Mouse (Mus musculus) intestine, postnatal 0 days (tissue): Measurements from ENCODE around the gene Wbp1l. TPM values are rescaled to one million over a fixed set of nuclear protein-coding genes. Genes with fewer than 3 reads are reported as not detected.

Experiments
- ATAC-seq: fragments of 200-750 bp; cut with Nextera tagmentation; 2 replicates; pipeline ENCODE4 v1.8.0; 2017; ENCODE audit warnings: mild to moderate bottlenecking, moderate TSS enrichment, moderate library complexity
- H3K27ac ChIP-seq: fragments of 300-500 bp; sonication (generic); 2 replicates; pipeline ENCODE4 v1.5.1; 2014; ENCODE audit warnings: mild to moderate bottlenecking, low read depth, low read length, moderate library complexity
- H3K27me3 ChIP-seq: fragments of 300-500 bp; sonication (generic); replicated peaks from 2 replicates; pipeline ENCODE4 v1.6.1; 2014; ENCODE audit warnings: low read length, mixed read lengths; ENCODE audit not compliant: control insufficient read depth, insufficient read depth
- H3K36me3 ChIP-seq: fragments of 300-500 bp; sonication (generic); 2 replicates; pipeline ENCODE4 v1.6.1; 2014; ENCODE audit warnings: mild to moderate bottlenecking, moderate library complexity; ENCODE audit not compliant: control insufficient read depth, insufficient read depth
- H3K4me1 ChIP-seq: fragments of 300-500 bp; sonication (generic); replicated peaks from 2 replicates; pipeline ENCODE4 v1.6.1; 2014; ENCODE audit warnings: antibody characterized with exemption, low read length, mixed read lengths; ENCODE audit not compliant: control insufficient read depth, insufficient read depth
- H3K4me2 ChIP-seq: fragments of 300-500 bp; sonication (generic); replicated peaks from 2 replicates; pipeline ENCODE4 v1.6.1; 2014; ENCODE audit warnings: low read depth, mild to moderate bottlenecking, moderate library complexity
- H3K4me3 ChIP-seq: fragments of 300-500 bp; sonication (generic); 2 replicates; pipeline ENCODE4 v1.5.1; 2014; ENCODE audit warnings: low read depth, low read length
- H3K9ac ChIP-seq: fragments of 300-500 bp; sonication (generic); 2 replicates; pipeline ENCODE4 v1.6.1; 2014; ENCODE audit warnings: mild to moderate bottlenecking, low read depth, low read length
- H3K9me3 ChIP-seq: fragments of 300-500 bp; sonication (generic); 2 replicates; pipeline ENCODE4 v1.6.1; 2016; ENCODE audit warnings: mixed run types; ENCODE audit not compliant: control insufficient read depth
- CTCF ChIP-seq: sonication (generic); IDR thresholded peaks from 2 replicates; pipeline ENCODE4 v1.5.1; 2016; ENCODE audit warnings: low read depth, mild to moderate bottlenecking, control low read depth, antibody characterized with exemption, moderate library complexity
- WGBS: fragments of 180-500 bp; shearing (Covaris S2); extraction: QIAGEN DNeasy Blood & Tissue Kit; methylation state at CpG from one replicate; pipeline ENCODE4 v1.1.7; 2014; 5-methylcytosine and 5-hydroxymethylcytosine counted together
- polyA plus RNA-seq: library from polyadenylated mRNA; unstranded; fragments of >200 nt; fragmentation: Nextera tagmentation; extraction: Ambion mirVana; gene quantifications from 2 replicates; pipeline ENCODE4 v1.2.1, GENCODE M21; 2015

Gene Wbp1l
- polyA plus RNA-seq, 1 experiment from 2014 or later: 33.1 TPM

- Histone ChIP-seq H3K4me3 (peak overlapping the region; percentile 58), H3K4me1 (no peaks in the 10 kb centered on the region), H3K27ac (no peak overlapping the region), H3K9ac (peak overlapping the region; percentile 42; the same call in 1 of the 2 replicates), H3K36me3 (no peaks in the 10 kb centered on the region), H3K4me2 (peak overlapping the region; percentile 94), H3K27me3 (no peaks in the 10 kb centered on the region), H3K9me3 (no peaks in the 10 kb centered on the region)
- no peak; the same call in 1 of the 2 replicates for ATAC-seq
- TF ChIP-seq CTCF: no peak
- 1% methylated on average over 17 of the region's 17 CpGs for WGBS
Measured at GRCm38 (mm10) chr19:46572548-46572947, 26.3 kb upstream of the Wbp1l start.

DNA sequence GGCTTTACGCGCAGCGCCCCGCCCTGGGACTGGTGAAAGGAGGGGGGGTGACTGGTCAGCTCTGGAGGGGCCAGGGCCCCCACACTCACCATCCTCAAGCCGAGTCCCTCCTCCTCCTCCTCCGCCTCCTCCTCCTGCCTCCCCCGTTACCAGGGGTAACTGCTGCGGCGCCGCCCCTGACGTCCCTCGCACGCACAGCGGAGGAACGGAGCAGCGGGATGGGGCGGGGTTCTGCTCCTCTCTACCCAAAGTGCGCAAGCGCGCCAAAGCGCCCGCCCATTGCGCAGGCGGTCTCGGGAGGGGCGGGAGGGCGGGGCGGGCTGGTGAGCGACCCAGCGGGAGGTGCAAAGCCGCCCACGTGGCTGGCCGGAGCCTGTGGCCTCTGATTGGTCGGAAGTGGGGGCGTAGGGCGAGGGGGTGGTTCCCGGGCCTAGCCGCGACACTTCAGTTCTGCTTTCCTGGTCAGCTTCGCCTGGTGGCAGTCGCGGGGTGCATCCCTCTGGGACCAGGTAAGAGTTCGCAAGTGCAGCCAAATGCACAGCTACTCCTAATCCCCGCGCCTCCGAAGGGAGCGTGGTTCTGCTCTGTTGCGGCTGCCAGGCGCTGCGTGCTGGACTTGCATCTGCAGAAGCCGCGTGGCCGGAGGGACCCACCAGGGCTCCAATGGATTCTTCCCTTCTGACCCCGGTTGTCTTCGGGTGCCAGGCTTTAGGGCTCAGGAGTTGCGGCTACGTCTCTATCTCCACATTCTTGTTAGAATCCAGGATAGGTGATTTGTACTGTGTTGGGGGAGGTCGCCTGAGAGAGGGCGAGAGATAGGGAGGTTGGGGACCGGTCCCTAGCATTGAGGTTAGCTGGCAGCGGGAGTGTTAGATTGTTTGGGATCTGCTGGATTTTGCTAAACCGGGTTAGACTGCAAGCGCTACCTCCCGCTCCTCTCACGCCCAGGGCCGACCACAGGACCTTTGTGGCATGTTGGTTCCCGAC is 25.6 kb upstream of the Wbp1l start, which contains the start of the genes Arl3 and Sfxn2:
TSS of gene Arl3 (minus strand) at position 248 of the 987 bp plus-strand sequence.
TSS of gene Sfxn2 (plus strand) at position 415 of the 987 bp plus-strand sequence.
- no peaks in the 10 kb centered on the region for H3K27me3 ChIP-seq
- peak within 1 kb of the TSS; percentile 58 for H3K4me3 ChIP-seq
- peak within 1 kb of the TSS; percentile 37; the same call in 1 of the 2 replicates for H3K27ac ChIP-seq
- H3K4me2 ChIP-seq: peak within 1 kb of the TSS; percentile 94
- H3K9ac ChIP-seq: peak within 1 kb of the TSS; percentile 43
- no peaks in the 10 kb centered on the region for H3K4me1 ChIP-seq
- peak; percentile 61 for TF ChIP-seq CTCF
- H3K9me3 ChIP-seq: no peaks in the 10 kb centered on the region
- 1% methylated on average over 66 of the region's 67 CpGs for WGBS
- no peaks in the 10 kb centered on the region for H3K36me3 ChIP-seq
- peak; percentile 98 for ATAC-seq

GRCm38 (mm10) chr19:46573990-46574389 is 24.9 kb upstream of the Wbp1l start:
- H3K4me2 ChIP-seq: peak overlapping the region; percentile 94
- H3K4me1 ChIP-seq: no peaks in the 10 kb centered on the region
- no peak overlapping the region for H3K27ac ChIP-seq
- 30% methylated on average over 6 of the region's 6 CpGs for WGBS
- 0 out of 2 replicates have a peak overlapping the region, but pooled peaks have one; percentile 43 for H3K9ac ChIP-seq
- peak overlapping the region; percentile 58 for H3K4me3 ChIP-seq
- ATAC-seq: no peak
- TF ChIP-seq CTCF: no peak
- H3K27me3 ChIP-seq: no peaks in the 10 kb centered on the region
- no peaks in the 10 kb centered on the region for H3K9me3 ChIP-seq
- H3K36me3 ChIP-seq: no peaks in the 10 kb centered on the region

GRCm38 (mm10) chr19:46575196-46575595 is 23.7 kb upstream of the Wbp1l start:
- Histone ChIP-seq H3K4me3 (no peak overlapping the region), H3K27ac (no peak overlapping the region), H3K9me3 (no peaks in the 10 kb centered on the region), H3K27me3 (no peaks in the 10 kb centered on the region), H3K9ac (no peak overlapping the region), H3K4me2 (peak overlapping the region; percentile 2; the same call in 1 of the 2 replicates), H3K36me3 (no peaks in the 10 kb centered on the region), H3K4me1 (no peaks in the 10 kb centered on the region)
- 28% methylated on average over 4 of the region's 4 CpGs for WGBS
- TF ChIP-seq CTCF: no peak
- ATAC-seq: no peak

DNA sequence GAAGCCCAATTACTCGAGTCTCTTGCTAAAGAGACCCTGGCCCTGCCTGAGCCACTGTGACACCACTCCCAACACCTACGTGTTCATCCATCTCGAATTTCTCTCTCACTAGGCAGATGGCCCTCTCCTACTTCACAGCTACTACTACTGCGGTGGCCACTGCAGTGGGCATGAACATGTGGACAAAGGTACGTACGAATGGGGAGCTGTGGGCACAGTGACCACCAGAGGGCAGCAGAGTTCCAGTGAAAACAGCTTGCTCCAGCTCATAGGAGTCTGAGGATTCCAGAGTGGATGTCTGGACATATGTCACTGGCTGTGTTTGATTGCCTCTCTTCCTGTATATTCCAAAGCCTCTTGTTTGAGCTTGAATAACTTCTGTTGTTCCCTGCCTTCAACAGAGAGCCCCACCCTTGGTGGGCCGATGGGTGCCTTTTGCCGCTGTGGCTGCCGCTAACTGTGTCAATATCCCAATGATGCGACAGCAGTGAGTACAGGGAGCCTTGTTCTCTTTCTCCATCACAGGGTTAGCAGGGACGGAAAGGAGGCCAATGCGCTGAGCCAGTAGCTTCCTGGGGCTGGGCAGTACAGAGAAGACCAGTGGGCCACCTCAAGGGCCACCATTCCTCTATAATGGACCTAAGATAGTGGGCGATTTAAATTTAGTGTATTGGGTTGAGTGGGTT is 10.9 kb upstream of the Wbp1l start:
- Histone ChIP-seq H3K4me1 (no peaks in the 10 kb centered on the region), H3K27me3 (no peaks in the 10 kb centered on the region), H3K27ac (no peak overlapping the region), H3K36me3 (peaks cover 22% of the 10 kb centered on the region), H3K9me3 (no peaks in the 10 kb centered on the region), H3K4me3 (no peak overlapping the region), H3K9ac (no peak overlapping the region), H3K4me2 (no peak overlapping the region)
- WGBS: 59% methylated on average over 13 of the region's 13 CpGs
- peak; percentile 98 for TF ChIP-seq CTCF
- ATAC-seq: peak; percentile 63; the same call in 1 of the 2 replicates

DNA sequence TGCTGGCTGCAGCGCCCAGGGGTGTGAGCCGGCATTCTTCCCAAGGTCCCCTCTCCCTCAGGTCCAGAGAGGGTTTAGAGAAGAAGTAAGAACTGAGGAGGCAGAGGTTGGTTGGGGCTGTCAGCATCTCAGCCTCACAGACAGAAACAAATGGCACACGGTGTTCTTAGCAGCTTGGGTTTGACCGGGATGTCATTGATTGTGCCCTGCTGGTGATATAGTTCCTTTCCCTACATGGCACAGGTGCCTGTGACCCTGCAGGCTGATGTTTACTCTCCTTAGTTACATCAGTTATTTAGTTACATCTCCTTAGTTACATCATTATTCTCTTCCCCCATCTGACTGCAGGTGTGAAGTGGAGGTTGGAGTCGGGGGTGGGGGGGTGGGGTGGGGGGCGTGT is 7.3 kb upstream of the Wbp1l start:
- Histone ChIP-seq H3K4me3 (no peak overlapping the region), H3K27me3 (no peaks in the 10 kb centered on the region), H3K9ac (no peak overlapping the region), H3K4me2 (no peak overlapping the region), H3K4me1 (no peaks in the 10 kb centered on the region), H3K36me3 (peaks cover 27% of the 10 kb centered on the region; the same call in 1 of the 2 replicates), H3K9me3 (no peaks in the 10 kb centered on the region), H3K27ac (no peak overlapping the region)
- ATAC-seq: no peak
- TF ChIP-seq CTCF: no peak
- 75% methylated on average over 6 of the region's 6 CpGs for WGBS
